Mouse (Mus musculus) layer of hippocampus, adult 9-11 months (tissue): ENCODE results near the gene Cdc26.
A peak's percentile ranks its signal among the peaks of the same experiment; 100 is the strongest.

Source experiments
- DNase-seq: peaks from one replicate; pipeline ENCODE4 v3.0.0; 2022

Cdc26 gene

GRCm38 (mm10) chr4:62408601-62409282, at the start of gene Cdc26, which contains the start of gene Prpf4:
Cdc26 (minus strand) TSS chr4:62408642.
Prpf4 (plus strand) TSS chr4:62408797.
- DNase-seq = peak; percentile 99

- DNase-seq = no peak
These were observed 46.6 kb upstream of the Cdc26 start for GRCm38 (mm10) chr4:62454995-62455394.

- DNase-seq = no peak
These were observed 32.5 kb upstream of the Cdc26 start for GRCm38 (mm10) chr4:62440986-62441385.

GRCm38 (mm10) chr4:62440544-62440943, 32.1 kb upstream of the Cdc26 start:
- no peak for DNase-seq

GRCm38 (mm10) chr4:62439793-62440192, 31.4 kb upstream of the Cdc26 start:
- no peak for DNase-seq

GRCm38 (mm10) chr4:62437871-62438270, 29.4 kb upstream of the Cdc26 start:
- DNase-seq = no peak

- DNase-seq = no peak
These were observed 28.9 kb upstream of the Cdc26 start for GRCm38 (mm10) chr4:62437256-62437778.

GRCm38 (mm10) chr4:62435081-62435480, 26.6 kb upstream of the Cdc26 start, which contains the start of gene Rnf183:
Rnf183 (minus strand) TSS chr4:62435252.
- DNase-seq = no peak

- DNase-seq = no peak
These were observed 25.8 kb upstream of the Cdc26 start for GRCm38 (mm10) chr4:62433939-62434870.

GRCm38 (mm10) chr4:62431522-62431921, 23.1 kb upstream of the Cdc26 start:
- DNase-seq = no peak

- no peak for DNase-seq
These were observed 22.2 kb upstream of the Cdc26 start for GRCm38 (mm10) chr4:62430678-62431077.

- no peak for DNase-seq
These were observed 21.2 kb upstream of the Cdc26 start for GRCm38 (mm10) chr4:62429616-62430015.

- no peak for DNase-seq
These were observed 19.7 kb upstream of the Cdc26 start for GRCm38 (mm10) chr4:62427978-62428758.

- DNase-seq = no peak
These were observed 17.4 kb upstream of the Cdc26 start for GRCm38 (mm10) chr4:62425891-62426290.

- no peak for DNase-seq
These were observed 10.6 kb upstream of the Cdc26 start for GRCm38 (mm10) chr4:62419091-62419490.

- DNase-seq = peak; percentile 45
These were observed 10.0 kb upstream of the Cdc26 start for GRCm38 (mm10) chr4:62418448-62418847.

- DNase-seq = no peak
These were observed 3.2 kb upstream of the Cdc26 start for GRCm38 (mm10) chr4:62411606-62412005.

GRCm38 (mm10) chr4:62410325-62410724, 1.9 kb upstream of the Cdc26 start:
- DNase-seq = no peak

GRCm38 (mm10) chr4:62409615-62410014, 1.2 kb upstream of the Cdc26 start:
- no peak for DNase-seq

GRCm38 (mm10) chr4:62407730-62408582, 486 bp downstream of the Cdc26 start:
- peak; percentile 42 for DNase-seq

GRCm38 (mm10) chr4:62406133-62406532, 2.3 kb downstream of the Cdc26 start:
- no peak for DNase-seq

- DNase-seq = peak; percentile 26
These were observed 9.5 kb downstream of the Cdc26 start for GRCm38 (mm10) chr4:62398956-62399355.
